Mouse (Mus musculus): ENCODE measurements around the gene Ndufb4. TPM values are rescaled to one million over a fixed set of nuclear protein-coding genes. Genes with fewer than 3 reads are reported as not detected.

The Ndufb4 gene
- total RNA-seq, 2 experiments from 2014 or later = 68.5 to 69.7 TPM

GRCm38 (mm10) chr16:37634578-37634977 lies 19.7 kb downstream of the Ndufb4 start:
- intact Hi-C loops (cut with DNase I) = no loop called here

GRCm38 (mm10) chr16:37629011-37629410 lies 25.2 kb downstream of the Ndufb4 start:
- intact Hi-C loops (cut with DNase I) = no loop called here
- no peak for DNase-seq (ENCODE audit: extremely low spot score in 1 of 2, low spot score in 2 of 2)
- TF ChIP-seq CTCF (IDR thresholded peaks at IDR 0.05) = no peak
- Histone ChIP-seq H3K27ac (no peak overlapping the region), H3K4me3 (no peak overlapping the region)

More at GRCm38 (mm10) chr16:37634578-37634977, 19.7 kb downstream of the Ndufb4 start:
- no peak for TF ChIP-seq CTCF (IDR thresholded peaks at IDR 0.05)
- no peak for DNase-seq (ENCODE audit: extremely low spot score in 1 of 2, low spot score in 2 of 2)
- Histone ChIP-seq H3K4me3 (no peak overlapping the region), H3K27ac (no peak overlapping the region)

- DNase-seq (ENCODE audit: extremely low spot score in 1 of 2, low spot score in 2 of 2) = no peak
- TF ChIP-seq CTCF (IDR thresholded peaks at IDR 0.05) = no peak
- Histone ChIP-seq H3K4me3 (no peak overlapping the region), H3K27ac (no peak overlapping the region)
- intact Hi-C loops (cut with DNase I) = no loop called here
Observed at GRCm38 (mm10) chr16:37628336-37628735, 25.9 kb downstream of the Ndufb4 start.

GRCm38 (mm10) chr16:37626388-37626949 lies 27.8 kb downstream of the Ndufb4 start:
- intact Hi-C loops (cut with DNase I) = no loop called here
- no peak overlapping the region for H3K27ac ChIP-seq
- H3K4me3 ChIP-seq = no peak overlapping the region
- no peak for TF ChIP-seq CTCF (IDR thresholded peaks at IDR 0.05)
- no peak for DNase-seq (ENCODE audit: extremely low spot score in 1 of 2, low spot score in 2 of 2)

- intact Hi-C loops (cut with DNase I) = no loop called here
- no peak for DNase-seq (ENCODE audit: extremely low spot score in 1 of 2, low spot score in 2 of 2)
- Histone ChIP-seq H3K4me3 (no peak overlapping the region), H3K27ac (no peak overlapping the region)
- no peak for TF ChIP-seq CTCF (IDR thresholded peaks at IDR 0.05)
Observed at GRCm38 (mm10) chr16:37622919-37623318, 31.3 kb downstream of the Ndufb4 start.

DNA sequence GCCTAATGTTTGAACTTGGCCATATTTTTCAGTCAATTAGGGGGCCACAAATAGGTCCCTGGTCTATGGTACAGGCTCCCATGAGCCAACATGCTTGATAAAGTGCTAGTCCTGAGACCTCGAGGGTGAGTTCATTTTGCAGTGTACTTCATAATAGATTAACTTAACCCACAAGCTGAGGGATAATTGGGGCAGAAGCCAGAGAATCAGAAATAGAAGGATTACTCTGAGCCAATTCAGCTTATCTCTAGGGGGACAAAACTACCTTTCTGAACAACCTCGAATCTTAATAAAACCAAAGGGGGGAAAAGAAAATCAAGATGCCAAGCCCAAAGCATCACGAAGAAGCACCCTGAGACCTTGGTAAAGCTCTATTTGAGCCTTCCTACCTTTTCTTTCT lies 31.9 kb downstream of the Ndufb4 start:
- intact Hi-C loops (cut with DNase I) = no loop called here

DNA sequence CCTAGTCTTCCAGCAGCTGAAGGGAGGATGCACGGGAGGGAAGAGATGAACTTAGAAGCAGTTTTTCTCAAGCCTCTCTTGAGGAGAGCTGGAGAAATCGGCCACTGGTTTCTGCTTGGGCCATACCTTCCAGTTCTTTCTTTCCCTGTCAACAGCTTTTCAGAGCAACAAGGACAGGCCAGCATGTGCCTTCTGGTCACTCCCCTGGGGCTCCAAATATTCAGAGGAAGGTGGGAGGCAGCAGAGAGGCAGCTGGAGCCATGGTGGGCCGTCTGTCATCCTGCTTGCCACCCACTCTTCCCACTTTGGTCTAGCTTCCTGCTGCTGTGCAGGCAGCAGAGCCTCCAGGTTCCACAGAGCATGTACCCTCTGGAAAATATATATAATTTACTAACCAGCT lies 36.6 kb downstream of the Ndufb4 start:
- no peak for TF ChIP-seq CTCF (IDR thresholded peaks at IDR 0.05)
- intact Hi-C loops (cut with DNase I) = loop anchor here (1.0 to 2.0 kb wide), 2 partner anchors 65 to 85 kb away; no protein-coding TSS in a partner anchor
- peak overlapping the region; percentile 84 for H3K27ac ChIP-seq

More for the DNA sequence above, 31.9 kb downstream of the Ndufb4 start:
- no peak overlapping the region for H3K4me3 ChIP-seq
- no peak for TF ChIP-seq CTCF (IDR thresholded peaks at IDR 0.05)
- H3K27ac ChIP-seq = no peak overlapping the region
- DNase-seq (ENCODE audit: extremely low spot score in 1 of 2, low spot score in 2 of 2) = no peak

GRCm38 (mm10) chr16:37616104-37616503 lies 38.1 kb downstream of the Ndufb4 start:
- no peak for DNase-seq (ENCODE audit: extremely low spot score in 1 of 2, low spot score in 2 of 2)
- no peak for TF ChIP-seq CTCF (IDR thresholded peaks at IDR 0.05)
- no peak overlapping the region for H3K4me3 ChIP-seq
- peak overlapping the region; percentile 84 for H3K27ac ChIP-seq
- intact Hi-C loops (cut with DNase I) = loop anchor here (2.0 kb wide), 1 partner anchor 67 kb away; no protein-coding TSS in a partner anchor

More for the DNA sequence above, 36.6 kb downstream of the Ndufb4 start:
- no peak overlapping the region for H3K4me3 ChIP-seq
- DNase-seq (ENCODE audit: extremely low spot score in 1 of 2, low spot score in 2 of 2) = peak; percentile 47 to 66

DNA sequence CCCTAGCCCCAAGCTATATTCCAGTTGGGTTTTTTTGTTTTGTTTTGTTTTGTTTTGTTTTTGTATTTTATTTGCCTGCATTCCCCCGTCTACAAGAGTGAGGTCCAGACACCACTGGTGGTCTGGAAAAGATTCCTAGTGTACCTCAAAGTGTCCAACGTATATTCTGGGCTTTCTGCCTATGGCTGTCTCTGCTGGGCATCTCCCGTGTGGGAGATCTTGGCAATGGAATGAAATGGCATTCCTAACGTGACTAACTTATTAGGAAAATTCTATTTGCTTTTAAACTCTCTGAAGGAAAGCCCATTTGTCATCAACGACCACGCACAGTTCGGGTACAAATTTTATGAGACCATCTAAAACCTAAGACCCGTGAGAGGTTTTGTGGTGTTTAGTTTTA lies 38.8 kb downstream of the Ndufb4 start:
- peak overlapping the region; percentile 84 for H3K27ac ChIP-seq
- DNase-seq (ENCODE audit: extremely low spot score in 1 of 2, low spot score in 2 of 2) = no peak
- no peak overlapping the region for H3K4me3 ChIP-seq
- intact Hi-C loops (cut with DNase I) = no loop called here
- no peak for TF ChIP-seq CTCF (IDR thresholded peaks at IDR 0.05)

DNA sequence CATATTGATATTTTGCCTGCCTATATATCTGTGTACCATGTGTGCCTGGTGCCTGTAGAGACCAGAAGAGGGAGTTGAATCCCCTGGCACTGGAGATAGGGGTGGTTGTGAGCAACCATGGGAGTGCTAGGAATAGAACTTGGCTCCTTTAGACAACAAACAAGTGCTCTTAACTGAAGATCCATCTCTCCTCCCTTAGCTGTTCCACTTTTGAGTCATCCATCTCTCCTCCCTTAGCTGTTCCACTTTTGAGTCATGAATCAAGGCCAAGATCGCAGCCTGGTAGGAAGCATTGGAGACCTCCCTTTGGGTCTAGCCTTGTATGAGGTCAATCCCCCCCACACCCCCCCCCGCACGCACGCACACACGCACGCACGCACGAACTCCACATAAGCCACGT lies 39.7 kb downstream of the Ndufb4 start:
- intact Hi-C loops (cut with DNase I) = no loop called here

GRCm38 (mm10) chr16:37612013-37612412 lies 42.2 kb downstream of the Ndufb4 start:
- TF ChIP-seq CTCF (IDR thresholded peaks at IDR 0.05) = no peak
- intact Hi-C loops (cut with DNase I) = no loop called here
- DNase-seq (ENCODE audit: extremely low spot score in 1 of 2, low spot score in 2 of 2) = no peak
- no peak overlapping the region for H3K4me3 ChIP-seq
- no peak overlapping the region; the same call in 1 of the 2 replicates for H3K27ac ChIP-seq

More for the DNA sequence above, 39.7 kb downstream of the Ndufb4 start:
- H3K4me3 ChIP-seq = no peak overlapping the region
- TF ChIP-seq CTCF (IDR thresholded peaks at IDR 0.05) = no peak; the same call in 1 of the 2 replicates
- peak overlapping the region; percentile 34; the same call in 1 of the 2 replicates for H3K27ac ChIP-seq
- DNase-seq (ENCODE audit: extremely low spot score in 1 of 2, low spot score in 2 of 2) = no peak

DNA sequence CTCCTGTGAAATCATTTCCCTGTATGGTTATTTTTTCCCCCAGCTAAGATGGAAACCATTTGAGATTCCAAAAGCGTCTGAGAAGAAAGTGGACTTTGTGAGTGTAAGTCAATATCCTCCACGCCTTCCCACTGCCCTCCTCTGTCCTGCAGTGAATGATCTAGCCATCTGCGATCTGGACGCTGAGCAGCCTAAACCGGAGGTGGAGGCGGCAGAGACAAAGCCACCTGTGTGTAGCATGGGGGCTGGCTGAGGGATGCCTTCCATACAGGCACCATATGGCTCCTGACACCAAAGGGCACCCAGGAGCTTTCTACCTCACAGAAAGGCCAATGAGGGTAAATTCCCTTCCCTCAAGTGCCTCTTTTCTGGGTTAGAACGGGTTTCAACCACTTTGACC lies 43.2 kb downstream of the Ndufb4 start:
- no peak for DNase-seq (ENCODE audit: extremely low spot score in 1 of 2, low spot score in 2 of 2)
- no peak for TF ChIP-seq CTCF (IDR thresholded peaks at IDR 0.05)
- intact Hi-C loops (cut with DNase I) = no loop called here
- Histone ChIP-seq H3K4me3 (no peak overlapping the region), H3K27ac (peak overlapping the region; percentile 87)

- Histone ChIP-seq H3K4me3 (no peak overlapping the region), H3K27ac (peak overlapping the region; percentile 87)
- DNase-seq (ENCODE audit: extremely low spot score in 1 of 2, low spot score in 2 of 2) = peak; percentile 32 to 45
- TF ChIP-seq CTCF (IDR thresholded peaks at IDR 0.05) = no peak
- intact Hi-C loops (cut with DNase I) = no loop called here
Observed at GRCm38 (mm10) chr16:37610333-37610732, 43.9 kb downstream of the Ndufb4 start.
